ENCODE assay signal across 10 mouse cellular contexts in genomic region chr6:141226851-141227657, GRCm38 (mm10). TPM values are rescaled to one million over a fixed set of nuclear protein-coding genes. Genes with fewer than 3 reads are reported as not detected.
A peak's percentile ranks its signal among the peaks of the same experiment; 100 is the strongest.
DNase-seq lines count a peak whose midpoint lies in the region; ATAC-seq lines count a peak whose summit lies in the region.
"Had no signal": no experiment of that assay in that cellular context is flagged by ENCODE, and none has a peak within 500 bp of the region (broad histone marks: within the 10 kb centered on the region; RNA-seq: fewer than 3 reads in every experiment).

No protein-coding gene starts in this region.

- H3K4me1 ChIP-seq in heart, embryonic 15.5 days (replicated peaks), result no peaks in the 10 kb centered on the region
- peaks cover 4% of the 10 kb centered on the region; the same call in 1 of the 2 replicates for H3K4me1 ChIP-seq in lung, embryonic 16.5 days (replicated peaks; ENCODE audit: control insufficient read depth, insufficient read depth, low read length)
- H3K4me1 ChIP-seq: hindbrain, embryonic 13.5 days had no signal

- intact Hi-C loops in heart, postnatal 25 days (cut with DNase I), result no loop called here

- no peak overlapping the region for H3K4me2 ChIP-seq in heart, embryonic 15.5 days
- no peak overlapping the region for H3K4me2 ChIP-seq in lung, embryonic 16.5 days (ENCODE audit: low read depth, low read length)
- H3K4me2 ChIP-seq: embryonic facial prominence, embryonic 13.5 days; hindbrain, embryonic 13.5 days had no signal

- H3K36me3 ChIP-seq in heart, embryonic 15.5 days, result no peaks in the 10 kb centered on the region
- no peaks in the 10 kb centered on the region for H3K36me3 ChIP-seq in lung, embryonic 16.5 days (ENCODE audit: control insufficient read depth, insufficient read depth, low read length)
- H3K36me3 ChIP-seq: embryonic facial prominence, embryonic 13.5 days; hindbrain, embryonic 13.5 days had no signal

- no peak overlapping the region for H3K9ac ChIP-seq in heart, embryonic 15.5 days
- no peak overlapping the region for H3K9ac ChIP-seq in lung, embryonic 16.5 days (ENCODE audit: low read length)
- H3K9ac ChIP-seq: embryonic facial prominence, embryonic 13.5 days; hindbrain, embryonic 13.5 days had no signal

- peak overlapping the region; percentile 23; the same call in 1 of the 2 replicates for H3K27ac ChIP-seq in heart, embryonic 15.5 days
- H3K27ac ChIP-seq in lung, embryonic 16.5 days (ENCODE audit: low read length), result peak overlapping the region; percentile 21; the same call in 1 of the 2 replicates
- H3K27ac ChIP-seq: embryonic facial prominence, embryonic 13.5 days; hindbrain, embryonic 13.5 days had no signal

- H3K4me3 ChIP-seq in heart, embryonic 15.5 days, result no peak overlapping the region
- H3K4me3 ChIP-seq in lung, embryonic 16.5 days (ENCODE audit: low read length), result no peak overlapping the region
- H3K4me3 ChIP-seq: embryonic facial prominence, embryonic 13.5 days; hindbrain, embryonic 13.5 days had no signal

- no peak for ATAC-seq in heart, embryonic 15.5 days (replicated peaks; ENCODE audit: insufficient number of reproducible peaks, insufficient read depth, low FRiP score, low read depth)
- ATAC-seq in lung, embryonic 16.5 days (ENCODE audit: low read depth), result peak; percentile 59; the same call in 1 of the 2 replicates
- no peak for ATAC-seq in megakaryocyte, adult 5-6 weeks (ENCODE audit: poor library complexity, severe bottlenecking)
- ATAC-seq: forebrain, embryonic 16.5 days had no signal

- H3K9me3 ChIP-seq in heart, embryonic 15.5 days (replicated peaks), result no peaks in the 10 kb centered on the region
- H3K9me3 ChIP-seq in lung, embryonic 16.5 days (ENCODE audit: control insufficient read depth, low read length), result no peaks in the 10 kb centered on the region
- H3K9me3 ChIP-seq: embryonic facial prominence, embryonic 13.5 days; hindbrain, embryonic 13.5 days had no signal

- no peak for DNase-seq in heart, postnatal 25 days (ENCODE audit: low spot score)
- DNase-seq in lung, adult 18-20 months, result no peak
- peak; percentile 57 for DNase-seq in kidney, postnatal 14 days
- DNase-seq in lung, postnatal 10 days, result peak; percentile 53

- WGBS in heart, embryonic 15.5 days, result 64% methylated on average over 15 of the region's 15 CpGs
- 53% methylated on average over 15 of the region's 15 CpGs for WGBS in lung, embryonic 16.5 days

- H3K27me3 ChIP-seq in heart, embryonic 15.5 days, result no peaks in the 10 kb centered on the region
- no peaks in the 10 kb centered on the region for H3K27me3 ChIP-seq in lung, embryonic 16.5 days (ENCODE audit: control insufficient read depth, insufficient read depth, low read depth, low read length)
- H3K27me3 ChIP-seq: embryonic facial prominence, embryonic 13.5 days; hindbrain, embryonic 13.5 days had no signal

RNA-seq across cellular contexts. Expression of gene Pde3a, which starts 22.0 kb away (rescaled TPM):
- polyA plus RNA-seq in heart, embryonic 15.5 days (2015; fragmentation: Nextera tagmentation; extraction: Ambion mirVana), result 11.2 and 13.0 TPM in 2 replicates
- total RNA-seq in heart, postnatal 25 days (2021), result 10 to 100 TPM; 54.3 to 54.9 TPM
- 4.4 and 4.8 TPM in 2 replicates for polyA plus RNA-seq in lung, embryonic 16.5 days (2015; fragmentation: Nextera tagmentation; extraction: Ambion mirVana)
- total RNA-seq in megakaryocyte, adult 5-6 weeks (2015), result not detected in 2 replicates
- not detected in 2 replicates for total RNA-seq in megakaryocyte, adult 5-6 weeks (2017)

Comparison
In these comparisons a context has a peak if more than half of its experiments do, and no peak if none do; other contexts are left out.
1. DNase-seq: peak in kidney, postnatal 14 days (single experiment) and lung, postnatal 10 days (single experiment); none in heart, postnatal 25 days (single experiment) and lung, adult 18-20 months (0 of 2).
2. RNA of gene Pde3a, which starts 22.0 kb away (total RNA-seq): 54.3 to 54.9 TPM in heart, postnatal 25 days; not detected in megakaryocyte, adult 5-6 weeks; every median in the first group is over 10 times any median in the second.